Mouse (Mus musculus) midbrain, postnatal 0 days (tissue): Measurements from ENCODE around the gene Fam3c. TPM values are rescaled to one million over a fixed set of nuclear protein-coding genes. Genes with fewer than 3 reads are reported as not detected.

Experiments used
- ATAC-seq: fragments of 200-750 bp; cut with Nextera tagmentation; 2 replicates; pipeline ENCODE4 v1.8.0; 2017; ENCODE audit warnings: moderate number of reproducible peaks, mild to moderate bottlenecking, moderate TSS enrichment, moderate library complexity; ENCODE audit not compliant: low FRiP score
- DNase-seq: peaks from one replicate; pipeline ENCODE4 v3.0.0-alpha.2; 2015; ENCODE audit warnings: low spot score
- H3K27ac ChIP-seq: fragments of 300-500 bp; sonication (generic); 2 replicates; pipeline ENCODE4 v1.5.1; 2014; ENCODE audit warnings: low read depth, mild to moderate bottlenecking, low read length, mixed read lengths
- H3K27me3 ChIP-seq: fragments of 300-500 bp; sonication (generic); 2 replicates; pipeline ENCODE4 v1.6.1; 2014; ENCODE audit warnings: low read length, control low read depth, mixed read lengths; ENCODE audit not compliant: insufficient read depth
- H3K36me3 ChIP-seq: fragments of 300-500 bp; sonication (generic); 2 replicates; pipeline ENCODE4 v1.6.1; 2014; ENCODE audit warnings: low read length, control low read depth, mixed read lengths; ENCODE audit not compliant: insufficient read depth
- H3K4me1 ChIP-seq: fragments of 300-500 bp; sonication (generic); 2 replicates; pipeline ENCODE4 v1.6.1; 2014; ENCODE audit warnings: mild to moderate bottlenecking, control low read depth, antibody characterized with exemption, low read length, mixed read lengths; ENCODE audit not compliant: insufficient read depth
- H3K4me2 ChIP-seq: fragments of 300-500 bp; sonication (generic); 2 replicates; pipeline ENCODE4 v1.6.1; 2014; ENCODE audit warnings: low read depth, mild to moderate bottlenecking, low read length, mixed read lengths; ENCODE audit not compliant: poor library complexity, severe bottlenecking
- H3K4me3 ChIP-seq: fragments of 300-500 bp; sonication (generic); 2 replicates; pipeline ENCODE4 v1.5.1; 2014; ENCODE audit warnings: low read depth, mild to moderate bottlenecking, low read length, moderate library complexity
- H3K9ac ChIP-seq: fragments of 300-500 bp; sonication (generic); replicated peaks from 2 replicates; pipeline ENCODE4 v1.6.1; 2014; ENCODE audit warnings: mild to moderate bottlenecking, low read length, moderate library complexity, mixed read lengths; ENCODE audit not compliant: poor library complexity, severe bottlenecking
- H3K9me3 ChIP-seq: fragments of 300-500 bp; sonication (generic); 2 replicates; pipeline ENCODE4 v1.6.1; 2016; ENCODE audit warnings: low read length, control low read depth
- CTCF ChIP-seq: IDR thresholded peaks from 2 replicates; pipeline ENCODE4 v1.5.1; 2016; ENCODE audit warnings: antibody characterized with exemption, mild to moderate bottlenecking
- WGBS: fragments of 180-500 bp; shearing (Covaris S2); extraction: QIAGEN DNeasy Blood & Tissue Kit; methylation state at CpG from one replicate; pipeline ENCODE4 v1.1.7; 2014; 5-methylcytosine and 5-hydroxymethylcytosine counted together
- polyA plus RNA-seq: library from polyadenylated mRNA; unstranded; fragments of >200 nt; fragmentation: Nextera tagmentation; extraction: Ambion mirVana; gene quantifications from 2 replicates; pipeline ENCODE4 v1.2.1, GENCODE M21; 2015
- total RNA-seq: library from RNA; depleted of rRNA; stranded (reverse); fragments of >200 nt; gene quantifications from 2 replicates; pipeline ENCODE4 v1.2.3, GENCODE M21; 2014

Gene Fam3c
- total and polyA plus RNA-seq, 2 experiments from 2014 or later, result 68.7 to 135 TPM

DNA sequence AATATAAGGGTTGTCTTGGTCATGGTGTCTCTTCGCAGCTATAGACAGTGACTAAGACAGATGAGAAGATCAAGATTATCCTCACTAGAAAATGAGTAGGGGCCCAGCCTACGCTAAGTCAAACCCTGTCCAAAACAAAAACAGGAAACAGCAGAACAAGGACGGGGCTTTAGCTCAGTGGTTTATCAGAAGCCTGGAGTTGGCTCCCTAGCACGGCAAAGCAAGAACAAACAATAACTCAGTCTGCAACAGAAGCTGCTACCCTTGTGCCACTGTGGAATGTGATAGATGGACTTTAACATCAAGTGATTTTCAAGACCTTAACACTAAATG is 5.8 kb downstream of the Fam3c start:
- no peaks in the 10 kb centered on the region for H3K27me3 ChIP-seq
- no peaks in the 10 kb centered on the region for H3K9me3 ChIP-seq
- no peaks in the 10 kb centered on the region for H3K36me3 ChIP-seq
- no peak overlapping the region for H3K4me3 ChIP-seq
- H3K9ac ChIP-seq, result no peak overlapping the region
- DNase-seq (no peak), ATAC-seq (no peak)
- TF ChIP-seq CTCF, result no peak
- 80% methylated on average over 4 of the region's 4 CpGs for whole genome bisulfite sequencing
- H3K4me1 ChIP-seq, result 0 out of 2 replicates have a peak, but pooled peaks cover 2% of the 10 kb centered on the region
- no peak overlapping the region for H3K4me2 ChIP-seq
- H3K27ac ChIP-seq, result no peak overlapping the region

DNA sequence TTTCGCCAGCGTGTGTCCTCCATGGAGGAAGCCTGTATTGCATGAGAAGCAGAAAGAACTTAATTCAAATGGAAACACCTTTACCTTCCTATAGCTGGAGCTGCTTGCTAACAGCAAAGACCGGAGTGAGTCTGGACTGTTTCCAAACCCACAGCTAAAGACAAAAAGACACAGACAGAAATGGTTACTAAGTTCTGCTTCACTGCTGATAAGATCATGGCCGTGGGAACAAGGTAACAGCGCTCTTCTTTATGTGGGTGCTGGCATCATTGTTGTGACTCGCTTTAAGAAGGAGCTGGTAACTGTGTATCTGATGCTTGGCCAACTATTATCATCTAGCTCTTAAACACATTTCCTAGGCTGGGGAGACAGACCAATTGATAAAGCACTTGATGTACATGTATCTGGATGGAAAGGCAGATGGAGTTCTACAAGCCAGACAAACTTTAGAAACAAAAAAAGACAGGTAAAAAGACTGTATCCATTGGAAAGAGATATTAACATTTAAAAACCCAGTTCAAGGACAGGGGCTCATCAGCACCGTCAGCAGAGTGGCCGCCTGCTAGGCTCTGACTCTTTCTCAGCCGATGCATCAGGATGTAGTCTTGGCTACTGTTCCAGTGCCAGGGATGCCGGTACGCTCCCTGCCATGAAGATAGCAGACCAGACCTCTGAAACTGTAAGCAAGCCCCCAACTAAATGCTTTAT is 6.4 kb downstream of the Fam3c start:
- H3K4me1 ChIP-seq, result 0 out of 2 replicates have a peak, but pooled peaks cover 2% of the 10 kb centered on the region
- no peak overlapping the region for H3K27ac ChIP-seq
- H3K4me3 ChIP-seq, result no peak overlapping the region
- no peak for DNase-seq
- no peaks in the 10 kb centered on the region for H3K27me3 ChIP-seq
- H3K9me3 ChIP-seq, result no peaks in the 10 kb centered on the region
- no peak for ATAC-seq
- H3K9ac ChIP-seq, result no peak overlapping the region
- H3K36me3 ChIP-seq, result no peaks in the 10 kb centered on the region
- WGBS, result 87% methylated on average over 11 of the region's 11 CpGs
- H3K4me2 ChIP-seq, result no peak overlapping the region
- TF ChIP-seq CTCF, result no peak

DNA sequence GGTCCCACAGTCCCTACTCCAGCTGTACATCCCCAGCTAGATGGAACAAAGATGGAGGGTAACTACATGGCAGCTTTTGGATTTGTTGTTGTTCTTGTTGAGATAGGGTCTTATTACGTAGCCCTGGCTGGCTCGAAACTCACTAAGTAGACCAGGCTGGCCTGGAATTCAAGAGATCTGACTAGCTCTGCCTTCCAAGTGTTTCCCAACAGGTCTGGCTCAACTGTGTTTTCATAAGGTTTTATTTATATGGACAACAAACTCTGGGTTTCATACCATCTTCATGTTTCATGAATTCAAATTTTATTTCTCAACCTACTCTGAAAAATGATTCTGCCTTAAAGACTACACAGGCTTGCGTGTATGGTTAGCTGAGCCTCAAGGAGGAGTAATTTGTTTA is 7.1 kb downstream of the Fam3c start:
- no peaks in the 10 kb centered on the region for H3K9me3 ChIP-seq
- over 99% methylated on average over 3 of the region's 3 CpGs for WGBS

DNA sequence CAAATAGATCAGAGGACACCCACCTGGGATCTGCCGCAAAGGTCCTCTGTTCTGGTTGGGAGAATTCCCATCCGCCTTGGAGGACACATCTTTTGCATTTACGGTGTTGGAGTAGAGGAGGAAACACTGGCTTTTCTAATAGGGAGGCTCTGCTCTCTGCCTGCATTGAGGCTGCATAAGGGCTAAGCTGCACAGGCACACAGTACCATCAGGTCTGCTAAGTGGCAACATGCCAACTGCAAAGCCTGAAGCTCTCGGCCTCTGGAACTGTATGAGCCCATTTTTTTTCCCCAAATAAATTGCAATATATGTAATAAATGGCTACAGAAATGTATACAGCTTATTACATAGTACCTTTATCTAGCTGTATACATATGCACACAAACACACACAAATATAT is 7.9 kb downstream of the Fam3c start:
- H3K27ac ChIP-seq, result no peak overlapping the region
- H3K27me3 ChIP-seq, result no peaks in the 10 kb centered on the region
- no peaks in the 10 kb centered on the region for H3K9me3 ChIP-seq
- no peak for ATAC-seq
- no peak overlapping the region for H3K4me3 ChIP-seq
- no peak overlapping the region for H3K4me2 ChIP-seq
- WGBS, result 78% methylated on average over 4 of the region's 4 CpGs
- H3K36me3 ChIP-seq, result no peaks in the 10 kb centered on the region
- no peak for DNase-seq
- 0 out of 2 replicates have a peak, but pooled peaks cover 2% of the 10 kb centered on the region for H3K4me1 ChIP-seq
- H3K9ac ChIP-seq, result no peak overlapping the region
- TF ChIP-seq CTCF, result no peak

More for the DNA sequence above, 7.1 kb downstream of the Fam3c start:
- no peak overlapping the region for H3K27ac ChIP-seq
- H3K36me3 ChIP-seq, result no peaks in the 10 kb centered on the region
- H3K4me3 ChIP-seq, result no peak overlapping the region
- H3K4me1 ChIP-seq, result 0 out of 2 replicates have a peak, but pooled peaks cover 2% of the 10 kb centered on the region
- no peaks in the 10 kb centered on the region for H3K27me3 ChIP-seq
- no peak overlapping the region for H3K9ac ChIP-seq
- no peak overlapping the region for H3K4me2 ChIP-seq
- no peak for ATAC-seq
- no peak for TF ChIP-seq CTCF
- DNase-seq, result no peak

DNA sequence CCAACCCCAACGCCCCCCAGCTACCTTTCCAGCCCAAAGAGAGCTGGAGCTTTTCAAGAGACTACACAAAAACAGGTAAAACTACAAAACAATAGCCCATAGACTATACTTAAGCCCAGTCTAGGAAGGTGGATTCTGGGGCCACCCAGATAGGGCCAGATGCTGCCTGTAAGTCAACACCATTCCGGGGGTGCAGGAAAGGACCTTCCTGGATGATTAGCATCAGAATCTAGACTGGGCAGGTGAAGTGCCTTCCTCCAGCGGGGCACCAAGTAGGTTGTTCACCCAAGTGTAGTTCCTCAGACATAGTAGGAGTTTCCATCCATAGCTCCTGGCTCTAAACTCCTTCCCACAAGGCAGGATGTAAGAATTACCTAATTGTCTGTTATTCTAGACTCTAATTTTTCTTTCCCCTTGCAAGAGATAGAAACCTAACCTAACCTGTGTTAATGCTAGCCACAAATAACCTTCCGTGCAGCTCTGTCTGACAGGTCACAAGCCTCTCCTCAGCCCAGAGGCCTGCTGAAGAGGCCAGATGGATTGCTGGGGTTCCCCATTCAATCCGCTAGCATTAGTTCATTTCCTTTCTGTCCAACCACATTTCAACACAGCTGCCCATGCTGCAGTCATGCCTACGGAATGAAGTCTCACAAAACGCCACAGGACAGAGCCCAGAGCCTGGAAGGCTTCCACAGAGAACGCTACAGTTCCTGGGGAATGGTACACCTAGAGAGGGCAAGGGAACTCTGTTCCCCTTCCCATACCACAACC is 8.7 kb downstream of the Fam3c start:
- H3K9ac ChIP-seq, result no peak overlapping the region
- WGBS, result 88% methylated on average over 8 of the region's 8 CpGs
- no peak overlapping the region for H3K27ac ChIP-seq
- ATAC-seq (no peak), DNase-seq (no peak)
- H3K4me1 ChIP-seq, result no peaks in the 10 kb centered on the region
- TF ChIP-seq CTCF, result no peak
- H3K4me3 ChIP-seq, result no peak overlapping the region
- no peak overlapping the region for H3K4me2 ChIP-seq
- no peaks in the 10 kb centered on the region for H3K36me3 ChIP-seq
- no peaks in the 10 kb centered on the region for H3K9me3 ChIP-seq
- H3K27me3 ChIP-seq, result no peaks in the 10 kb centered on the region

DNA sequence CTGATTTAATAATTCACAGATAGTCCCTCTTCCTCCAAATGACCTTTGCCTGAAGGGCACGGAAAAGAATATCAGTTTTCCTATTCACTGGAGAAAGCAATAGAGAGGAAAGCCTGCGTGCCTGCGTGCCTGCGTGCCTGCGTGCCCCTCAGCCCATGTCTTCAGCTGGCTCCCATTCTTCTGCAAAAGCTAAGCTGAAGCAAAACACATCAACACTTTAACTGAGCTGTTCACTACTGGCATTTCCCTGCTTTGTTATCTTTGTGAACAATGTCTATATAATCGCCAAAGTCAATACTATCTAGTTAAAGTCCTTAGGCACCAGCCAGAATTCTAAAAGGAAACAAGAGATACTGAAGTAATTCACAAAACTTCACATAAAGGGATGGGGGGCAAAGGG is 11.6 kb downstream of the Fam3c start:
- no peak for ATAC-seq
- Histone ChIP-seq H3K4me1 (no peaks in the 10 kb centered on the region), H3K27ac (no peak overlapping the region)

More for the DNA sequence above, 11.6 kb downstream of the Fam3c start:
- no peak for DNase-seq
- Histone ChIP-seq H3K27me3 (no peaks in the 10 kb centered on the region), H3K4me3 (no peak overlapping the region), H3K36me3 (peaks cover 3% of the 10 kb centered on the region; the same call in 1 of the 2 replicates), H3K9me3 (no peaks in the 10 kb centered on the region), H3K4me2 (no peak overlapping the region), H3K9ac (no peak overlapping the region)
- no peak for TF ChIP-seq CTCF
- WGBS, result 60% methylated on average over 6 of the region's 6 CpGs
